Mouse (Mus musculus) B cell, adult 67 days (primary cell): ENCODE data around the gene Gfral. TPM values are rescaled to one million over a fixed set of nuclear protein-coding genes. Genes with fewer than 3 reads are reported as not detected.

Source experiments
- total RNA-seq, 2 experiments: library from RNA; stranded (reverse); gene quantifications; 4 replicates each; pipeline ENCODE4 v1.2.4; 2023

Gene Gfral
- total RNA-seq: not detected

GRCm38 (mm10) chr9:76213557-76213956, at the start of gene Gfral:
TSS of gene Gfral (minus strand) at chr9:76213657.

Other genes starting within 250 kb of the Gfral start
- gene Hmgcll1, start 198.8 kb downstream of the Gfral start, total RNA-seq: 1 to 10 TPM in 1 of 2 experiments, under 1 TPM in 1; 0.64 to 1.1 TPM
- 1 to 10 TPM; 3.6 to 5.2 TPM for gene Hcrtr2, start 110.2 kb upstream of the Gfral start, total RNA-seq